Mouse (Mus musculus): ENCODE data around the gene 4930432K21Rik. TPM values are rescaled to one million over a fixed set of nuclear protein-coding genes. Genes with fewer than 3 reads are reported as not detected.

The 4930432K21Rik gene
- total RNA-seq, 1 experiment from 2014 or later: 0.82 TPM

GRCm38 (mm10) chr8:84147324-84147766 lies 480 bp upstream of the 4930432K21Rik start:
- no peak for DNase-seq

GRCm38 (mm10) chr8:84148531-84148850 lies 666 bp downstream of the 4930432K21Rik start:
- DNase-seq: no peak

DNA sequence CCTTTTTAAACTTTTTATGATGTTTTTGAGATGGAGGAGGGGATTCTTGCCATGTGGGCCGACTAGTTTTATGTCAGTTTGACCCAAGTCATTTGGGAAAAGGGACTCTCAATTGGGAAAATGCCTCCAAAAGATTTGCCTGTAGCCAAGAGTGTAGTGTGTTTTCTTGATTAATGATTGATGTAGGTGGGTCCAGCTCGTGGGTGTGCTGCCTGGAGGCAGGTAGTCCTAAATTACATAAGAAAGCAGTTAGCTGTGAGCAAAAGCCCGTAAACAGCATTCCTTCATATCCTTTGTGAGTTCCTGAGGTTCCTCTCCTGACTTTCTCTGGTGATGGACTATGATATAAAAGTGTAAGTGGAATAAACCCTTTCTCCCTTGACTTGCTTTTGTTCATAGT lies 1.4 kb downstream of the 4930432K21Rik start:
- DNase-seq: no peak

- DNase-seq: no peak
Observed at GRCm38 (mm10) chr8:84157620-84158019, 9.8 kb downstream of the 4930432K21Rik start.

DNA sequence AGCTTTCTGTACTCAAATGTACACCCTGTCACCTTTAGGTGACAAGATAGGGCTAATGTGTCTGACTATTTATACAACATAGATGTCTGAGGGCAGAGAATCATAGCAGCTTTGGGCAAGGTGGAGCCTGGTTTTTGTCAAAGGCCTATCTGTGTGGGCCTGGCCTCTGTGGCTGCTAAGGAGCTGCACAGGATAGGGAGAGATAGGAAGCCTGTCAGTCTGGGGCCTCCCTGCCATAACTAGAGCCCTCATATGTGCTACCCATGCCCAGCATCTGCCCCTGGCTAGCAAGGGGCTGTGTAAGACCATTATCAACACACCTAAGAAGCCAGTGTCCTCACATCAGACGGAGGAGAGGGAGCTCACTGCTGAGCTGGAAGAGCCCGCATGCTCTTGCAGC lies 19.9 kb downstream of the 4930432K21Rik start:
- DNase-seq: no peak

DNA sequence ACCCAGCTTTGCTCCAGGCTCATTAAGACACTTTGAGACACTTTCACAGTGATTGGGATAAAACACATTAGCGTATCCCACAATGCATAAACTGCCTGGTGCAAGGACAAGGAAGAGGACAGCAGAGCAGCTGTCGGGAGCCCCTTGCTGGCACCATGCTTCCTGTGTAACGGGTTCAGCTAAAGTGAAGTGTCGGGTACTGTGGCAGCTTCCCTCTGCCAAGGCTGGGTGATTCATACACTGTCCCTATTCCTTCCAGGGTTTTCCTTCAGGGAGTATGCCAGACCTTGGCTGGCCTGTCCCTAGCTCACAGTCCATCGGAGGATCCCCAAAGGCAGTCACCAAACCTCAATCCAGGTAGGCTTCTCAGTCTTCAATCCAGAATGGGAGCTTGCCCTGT lies 22.3 kb downstream of the 4930432K21Rik start:
- peak; percentile 43 for DNase-seq

- peak; percentile 28 for DNase-seq
Observed at GRCm38 (mm10) chr8:84173861-84174260, 26.0 kb downstream of the 4930432K21Rik start.

- no peak for DNase-seq
Observed at GRCm38 (mm10) chr8:84176560-84176959, 28.7 kb downstream of the 4930432K21Rik start.

- DNase-seq: no peak
Observed at GRCm38 (mm10) chr8:84177405-84177804, 29.6 kb downstream of the 4930432K21Rik start.

DNA sequence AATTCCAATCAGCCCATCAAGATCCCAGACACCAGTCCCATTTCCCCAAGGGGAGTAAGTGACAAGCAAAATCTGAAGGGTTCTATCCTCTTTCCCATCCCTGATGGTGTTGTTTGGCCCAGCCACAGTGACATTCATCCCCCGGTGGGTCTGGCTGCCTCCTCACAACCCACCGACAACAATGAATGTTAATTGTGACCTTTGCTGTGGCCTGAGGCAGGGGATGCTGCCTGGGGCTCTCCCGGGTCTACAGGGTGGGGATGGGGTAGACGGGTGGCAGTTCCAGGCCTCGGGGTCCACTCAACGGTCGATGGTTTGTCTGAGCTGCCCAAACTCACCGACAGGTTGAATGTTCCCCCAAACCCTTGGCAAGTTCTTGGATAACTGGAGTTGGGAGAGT lies 30.8 kb downstream of the 4930432K21Rik start:
- DNase-seq: no peak

DNA sequence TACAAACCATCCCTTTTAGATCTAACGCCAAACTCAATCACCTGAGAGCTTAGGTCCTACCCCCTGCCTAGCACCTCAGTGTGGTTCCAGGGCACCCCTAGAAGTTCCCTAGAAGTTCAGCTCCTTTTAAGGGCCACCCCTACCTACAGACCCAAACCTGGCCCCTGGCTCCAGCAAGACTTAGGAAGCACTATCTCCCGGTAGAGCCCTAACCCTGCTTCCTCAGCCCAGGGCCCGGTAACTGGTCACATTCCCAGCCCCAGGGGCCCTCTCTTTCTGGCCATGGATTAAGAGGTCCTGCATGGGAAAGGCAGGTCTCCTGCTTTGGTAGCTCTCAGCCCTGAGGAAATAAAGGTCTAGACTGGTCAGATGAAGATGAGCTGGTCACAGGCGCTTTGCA lies 32.1 kb downstream of the 4930432K21Rik start:
- no peak for DNase-seq

GRCm38 (mm10) chr8:84180530-84181190 lies 32.8 kb downstream of the 4930432K21Rik start:
- peak; percentile 55 for DNase-seq

GRCm38 (mm10) chr8:84182833-84183232 lies 35.0 kb downstream of the 4930432K21Rik start:
- DNase-seq: no peak

- DNase-seq: peak; percentile 63
Observed at GRCm38 (mm10) chr8:84183261-84184084, 35.6 kb downstream of the 4930432K21Rik start.

DNA sequence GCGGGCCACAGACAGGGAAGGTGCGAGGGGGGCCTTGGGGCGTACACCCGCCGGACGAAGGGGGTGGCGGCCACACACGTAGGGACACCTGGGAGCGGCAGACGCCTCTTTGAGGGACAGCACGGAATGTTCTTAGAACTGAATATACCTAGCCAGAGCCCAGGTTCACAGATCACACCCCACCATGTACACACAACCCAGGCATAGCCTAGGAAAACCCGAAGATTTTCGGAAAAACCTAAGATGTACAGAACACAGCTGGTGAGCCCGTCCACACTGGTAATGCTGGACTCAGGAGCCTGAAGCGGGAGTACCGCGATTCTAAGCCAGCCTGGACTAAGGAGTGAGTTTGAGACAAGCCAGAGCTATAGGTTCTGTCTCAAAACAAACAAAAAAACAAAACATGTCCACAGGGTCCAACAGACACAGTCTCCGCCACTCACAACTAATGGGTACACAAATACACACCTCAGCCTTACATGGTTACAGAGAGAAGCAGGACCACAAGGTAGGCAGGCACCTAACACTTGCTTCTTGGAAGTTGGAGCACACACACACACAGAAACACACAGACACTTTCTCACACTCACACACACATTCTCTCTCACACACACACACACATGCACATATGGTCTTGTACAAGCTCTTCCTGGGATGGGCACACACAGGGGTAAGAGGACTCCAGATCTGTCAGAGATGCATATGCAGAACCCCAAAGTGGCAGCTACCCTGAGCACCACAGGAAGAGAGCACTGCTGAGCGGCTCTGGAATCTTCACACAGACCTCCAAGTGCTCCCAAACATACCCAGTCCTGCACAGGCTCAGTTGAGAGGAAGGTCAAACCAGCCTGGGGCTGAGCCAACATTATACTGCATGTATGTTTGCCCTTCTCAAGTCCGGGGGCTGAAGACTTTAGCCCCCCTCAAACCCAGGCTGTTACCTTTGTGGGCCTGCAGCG lies 36.5 kb downstream of the 4930432K21Rik start:
- no peak for DNase-seq

GRCm38 (mm10) chr8:84185117-84185516 lies 37.3 kb downstream of the 4930432K21Rik start, which contains the start of gene Nanos3:
Gene Nanos3, minus strand, starts transcription at chr8:84185217.
- DNase-seq: no peak

GRCm38 (mm10) chr8:84186547-84186946 lies 38.7 kb downstream of the 4930432K21Rik start:
- DNase-seq: peak; percentile 86

DNA sequence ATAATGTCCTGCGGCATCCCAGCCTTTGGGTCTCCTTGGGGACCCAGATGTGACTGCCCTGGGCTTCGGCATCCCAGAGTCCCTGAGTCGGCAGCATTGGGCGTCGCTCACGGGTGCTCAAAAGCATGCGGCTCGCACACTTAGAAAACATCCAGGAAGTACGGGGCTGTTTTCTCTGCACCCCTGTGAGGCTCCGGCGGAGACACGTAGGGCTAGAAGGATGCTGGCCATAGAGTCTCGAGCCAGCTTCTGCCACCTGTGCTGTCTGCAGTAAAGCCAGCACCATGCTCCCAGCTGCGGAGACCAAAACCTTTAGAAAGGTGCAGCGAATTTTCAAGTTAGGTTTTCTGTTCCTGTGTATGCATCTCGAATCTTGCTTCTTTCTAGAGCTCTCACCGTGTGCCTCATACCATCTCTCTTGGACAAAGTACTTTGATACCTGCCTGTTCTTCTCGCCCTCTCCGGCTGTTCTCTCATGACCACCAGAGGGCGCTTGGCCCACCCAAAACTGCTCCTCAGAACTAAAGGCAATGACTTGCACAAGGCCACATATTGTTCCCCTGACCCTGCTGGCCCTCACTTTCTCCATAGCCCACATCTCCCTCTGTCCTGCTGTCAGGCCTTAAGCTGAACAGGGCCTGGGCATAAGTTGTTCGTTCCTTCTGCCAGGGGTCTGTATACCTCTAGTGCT lies 39.4 kb downstream of the 4930432K21Rik start:
- DNase-seq: peak; percentile 68

GRCm38 (mm10) chr8:84188671-84189070 lies 40.8 kb downstream of the 4930432K21Rik start:
- DNase-seq: no peak

DNA sequence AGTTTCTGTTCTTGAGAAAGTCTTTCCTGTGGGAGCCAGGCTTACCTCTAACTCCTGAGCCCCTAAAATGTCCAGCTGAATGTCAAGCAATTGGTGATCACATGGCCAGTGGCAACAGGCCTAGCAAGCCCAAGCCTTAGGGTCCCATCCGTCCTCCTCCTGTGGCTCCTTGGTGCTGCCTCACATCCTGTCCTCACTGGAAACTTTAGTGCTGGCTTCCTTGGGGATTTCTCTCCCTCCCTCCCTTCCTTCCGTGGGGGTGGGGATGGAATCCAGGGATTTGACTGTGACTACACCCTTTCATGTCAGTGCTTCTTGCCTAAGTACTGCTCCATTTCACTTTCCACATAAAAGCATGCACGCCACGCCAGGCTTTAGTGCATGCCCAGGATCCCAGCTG lies 41.8 kb downstream of the 4930432K21Rik start:
- peak; percentile 63 for DNase-seq

DNA sequence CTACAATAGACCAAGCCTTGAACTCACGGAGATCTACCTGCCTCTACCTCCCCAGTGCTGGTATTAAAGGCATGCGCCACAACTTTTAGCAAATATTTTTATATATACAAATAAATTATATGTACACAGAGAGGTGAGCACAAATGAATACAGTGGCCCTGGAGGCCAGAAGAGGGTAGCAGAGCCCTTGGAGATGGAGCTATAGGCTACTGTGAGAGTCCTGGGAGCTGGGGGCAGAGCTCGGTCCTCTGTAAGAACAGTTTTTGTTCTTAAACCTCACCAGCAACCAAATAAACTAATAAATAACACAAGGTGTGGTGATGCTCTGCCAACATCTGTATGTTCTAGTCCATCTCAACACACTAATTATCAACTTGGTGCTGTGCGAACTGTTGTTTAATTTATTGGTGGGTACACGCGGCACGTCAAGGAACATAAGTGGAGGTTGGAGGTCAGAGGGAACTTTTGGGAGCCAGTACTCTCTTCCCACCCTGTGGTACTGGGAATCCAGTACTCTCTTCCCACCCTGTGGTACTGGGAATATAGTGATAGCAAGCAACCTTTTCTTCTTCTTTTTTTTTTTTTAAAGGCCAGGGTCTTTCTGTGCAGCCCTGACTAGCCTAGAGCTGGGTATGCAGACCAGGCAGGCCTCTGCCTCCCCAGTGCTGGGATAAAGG lies 42.5 kb downstream of the 4930432K21Rik start:
- DNase-seq: no peak
